In the genomic region with DNA sequence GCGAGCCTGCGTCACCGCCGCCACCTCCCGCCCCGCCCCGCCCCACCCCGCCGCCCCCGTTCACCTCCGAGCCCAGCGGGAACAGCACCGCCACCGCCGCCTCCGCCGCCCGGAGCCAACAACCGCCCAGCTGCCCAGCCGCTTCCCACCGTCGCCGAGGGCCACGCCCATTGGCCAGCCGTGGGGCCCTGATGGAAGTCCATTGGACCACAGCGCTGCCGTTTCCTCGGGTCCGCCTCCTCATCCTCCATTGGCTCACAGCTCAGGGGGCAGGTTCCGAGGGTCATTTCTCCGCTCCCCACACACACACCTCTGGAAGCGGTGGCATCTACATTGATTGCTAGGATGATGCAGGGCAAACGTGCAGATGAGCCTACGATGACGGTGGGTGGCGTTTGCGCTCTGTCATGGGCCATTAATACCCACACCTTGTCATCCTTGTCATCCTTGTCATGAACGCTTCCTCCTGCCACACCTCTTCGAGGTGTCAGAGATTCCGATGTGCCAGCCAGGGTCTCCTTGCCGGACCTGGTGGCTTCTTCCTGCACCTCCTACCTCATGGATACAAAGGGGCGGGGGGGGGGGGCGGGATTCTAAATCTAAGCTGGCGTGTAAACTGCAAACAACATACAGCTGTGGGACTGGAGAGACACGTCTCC, we compare ENCODE assay signal across 7 mouse cellular contexts. TPM values are rescaled to one million over a fixed set of nuclear protein-coding genes. Genes with fewer than 3 reads are reported as not detected.
DNase-seq lines count a peak whose midpoint lies in the region; ATAC-seq lines count a peak whose summit lies in the region.

A gene (minus strand): TSS at position 172 of the 659 bp plus-strand sequence.

- H3K4me2 ChIP-seq in intestine, embryonic 15.5 days (replicated peaks), result peak within 1 kb of the TSS; percentile 82

- DNase-seq in adrenal gland, adult (ENCODE audit: inconsistent age in 2 of 2, low spot score in 1 of 2), result peak; percentile 98
- DNase-seq in embryo, embryonic 10.5 days (ENCODE audit: low spot score), result peak; percentile 96
- peak; percentile 97 for DNase-seq in gastrocnemius, postnatal 25 days
- peak; percentile 92 to 96 for DNase-seq in left cerebral cortex, postnatal 25 days (ENCODE audit: low spot score in 2 of 2)
- peak; percentile 94 for DNase-seq in midbrain, embryonic 10.5 days (ENCODE audit: low spot score)
- DNase-seq in right cerebral cortex, postnatal 4 days, result peak; percentile 90

- no peaks in the 10 kb centered on the region for H3K9me3 ChIP-seq in intestine, embryonic 15.5 days
- H3K9me3 ChIP-seq in midbrain, embryonic 10.5 days (replicated peaks), result peaks cover 5% of the 10 kb centered on the region; the same call in 1 of the 2 replicates

- peak; percentile 97 for ATAC-seq in intestine, embryonic 15.5 days

- peak within 1 kb of the TSS; percentile 61 for H3K4me3 ChIP-seq in intestine, embryonic 15.5 days (replicated peaks)
- peak within 1 kb of the TSS; percentile 72 for H3K4me3 ChIP-seq in midbrain, embryonic 10.5 days

- no peaks in the 10 kb centered on the region for H3K27me3 ChIP-seq in intestine, embryonic 15.5 days (replicated peaks)
- peaks cover 17% of the 10 kb centered on the region for H3K27me3 ChIP-seq in midbrain, embryonic 10.5 days (ENCODE audit: low read depth, poor library complexity, severe bottlenecking)

- H3K27ac ChIP-seq in intestine, embryonic 15.5 days, result peak within 1 kb of the TSS; percentile 80
- peak within 1 kb of the TSS; percentile 88 for H3K27ac ChIP-seq in midbrain, embryonic 10.5 days (replicated peaks)

- peak within 1 kb of the TSS; percentile 66 for H3K9ac ChIP-seq in intestine, embryonic 15.5 days

- intact Hi-C loops in left cerebral cortex, postnatal 25 days (cut with DNase I), result no loop called here

- peaks cover 14% of the 10 kb centered on the region; the same call in 1 of the 2 replicates for H3K4me1 ChIP-seq in intestine, embryonic 15.5 days (replicated peaks)
- peaks cover 28% of the 10 kb centered on the region for H3K4me1 ChIP-seq in midbrain, embryonic 10.5 days

- under 1% methylated on average over 31 of the region's 45 CpGs for WGBS in intestine, embryonic 15.5 days
- under 1% methylated on average over 43 of the region's 45 CpGs for WGBS in midbrain, embryonic 10.5 days

- H3K36me3 ChIP-seq in intestine, embryonic 15.5 days, result peaks cover 13% of the 10 kb centered on the region
- peaks cover 28% of the 10 kb centered on the region for H3K36me3 ChIP-seq in midbrain, embryonic 10.5 days

RNA-seq across cellular contexts. Expression of the gene that starts here (rescaled TPM):
- total RNA-seq in gastrocnemius, postnatal 25 days (2021), result 10 to 100 TPM; 29.2 to 33.2 TPM
- 55.1 and 58.1 TPM in 2 replicates for polyA plus RNA-seq in intestine, embryonic 15.5 days (2015; fragmentation: Nextera tagmentation; extraction: Ambion mirVana)
- total RNA-seq in left cerebral cortex, postnatal 25 days (2021), result 10 to 100 TPM; 82.1 to 83.6 TPM
- 72.8 and 86.5 TPM in 2 replicates for polyA plus RNA-seq in midbrain, embryonic 10.5 days (2016; fragmentation: Nextera tagmentation; extraction: Ambion mirVana)

Comparison
In these comparisons a context has a peak if more than half of its experiments do, and no peak if none do; other contexts are left out.
1. Peak in every context shown above with its lines: DNase-seq, ATAC-seq, H3K4me3 ChIP-seq and H3K27ac ChIP-seq.